In the genomic region with DNA sequence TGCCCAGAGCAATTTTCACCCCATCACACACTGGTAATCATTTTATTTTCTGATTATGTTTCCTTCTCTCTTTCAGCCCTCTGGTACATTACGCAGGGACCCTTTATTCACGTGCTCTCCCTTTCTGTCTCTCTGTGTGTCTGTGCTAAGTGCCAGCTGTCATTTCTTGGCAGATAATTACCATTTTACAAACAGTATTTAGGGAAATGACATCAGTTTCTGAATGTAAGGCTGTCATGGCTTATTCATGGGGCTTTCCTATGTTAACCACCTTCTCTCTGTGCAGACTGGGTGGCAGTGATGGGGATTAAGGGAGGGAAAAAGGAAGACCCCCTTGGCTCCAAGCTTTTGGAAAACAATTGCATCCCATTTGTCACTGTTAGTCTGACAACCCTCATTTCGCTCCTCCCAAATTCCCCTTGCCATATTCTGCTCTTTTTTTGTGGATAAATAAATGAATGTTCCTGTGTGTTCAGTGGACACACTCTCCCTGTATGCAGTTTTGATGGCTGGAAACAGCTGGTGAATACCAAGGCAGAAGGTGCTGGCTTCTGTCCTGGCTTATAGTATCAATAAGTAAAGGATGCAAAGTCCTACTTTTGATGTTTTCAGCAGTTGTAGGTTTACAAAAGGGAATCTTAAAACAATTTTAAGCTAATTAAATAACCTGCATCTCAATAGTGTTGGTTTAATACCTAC, we compare ENCODE assay signal across 12 mouse cellular contexts.
DNase-seq lines count a peak whose midpoint lies in the region; ATAC-seq and TF ChIP-seq lines count a peak whose summit lies in the region.
"Had no signal": no experiment of that assay in that cellular context is flagged by ENCODE, and none has a peak within 500 bp of the region (broad histone marks: within the 10 kb centered on the region; RNA-seq: fewer than 3 reads in every experiment).

No protein-coding gene starts in this region.

- H3K4me2 ChIP-seq in hindbrain, embryonic 11.5 days (replicated peaks; ENCODE audit: low read depth, low read length) = no peak overlapping the region
- no peak overlapping the region for H3K4me2 ChIP-seq in hindbrain, postnatal 0 days (ENCODE audit: low read depth, low read length)
- H3K4me2 ChIP-seq in midbrain, embryonic 13.5 days (replicated peaks) = no peak overlapping the region
- H3K4me2 ChIP-seq: embryonic facial prominence, embryonic 13.5 days; liver, embryonic 13.5 days had no signal

- no peaks in the 10 kb centered on the region for H3K9me3 ChIP-seq in hindbrain, embryonic 11.5 days (ENCODE audit: control insufficient read depth, low read length)
- no peaks in the 10 kb centered on the region for H3K9me3 ChIP-seq in hindbrain, embryonic 10.5 days
- H3K9me3 ChIP-seq in hindbrain, postnatal 0 days (ENCODE audit: low read length) = no peaks in the 10 kb centered on the region
- H3K9me3 ChIP-seq in midbrain, embryonic 13.5 days = no peaks in the 10 kb centered on the region
- H3K9me3 ChIP-seq: embryonic facial prominence, embryonic 13.5 days; liver, embryonic 13.5 days had no signal

- H3K9ac ChIP-seq in hindbrain, embryonic 11.5 days (ENCODE audit: low read depth, low read length) = no peak overlapping the region
- no peak overlapping the region for H3K9ac ChIP-seq in hindbrain, postnatal 0 days (replicated peaks; ENCODE audit: low read length)
- H3K9ac ChIP-seq in midbrain, embryonic 13.5 days (replicated peaks) = no peak overlapping the region
- H3K9ac ChIP-seq: embryonic facial prominence, embryonic 13.5 days; liver, embryonic 13.5 days had no signal

- H3K27ac ChIP-seq in hindbrain, embryonic 11.5 days (ENCODE audit: low read depth, low read length) = no peak overlapping the region
- H3K27ac ChIP-seq in hindbrain, embryonic 10.5 days = no peak overlapping the region
- no peak overlapping the region for H3K27ac ChIP-seq in hindbrain, postnatal 0 days
- H3K27ac ChIP-seq in midbrain, embryonic 13.5 days = peak overlapping the region; percentile 27
- H3K27ac ChIP-seq: embryonic facial prominence, embryonic 13.5 days; liver, embryonic 13.5 days had no signal

- H3K4me3 ChIP-seq in hindbrain, embryonic 11.5 days (ENCODE audit: low read depth, low read length) = no peak overlapping the region
- H3K4me3 ChIP-seq in hindbrain, embryonic 10.5 days = no peak overlapping the region
- no peak overlapping the region for H3K4me3 ChIP-seq in hindbrain, postnatal 0 days (ENCODE audit: low read length)
- no peak overlapping the region for H3K4me3 ChIP-seq in midbrain, embryonic 13.5 days (replicated peaks)
- H3K4me3 ChIP-seq: embryonic facial prominence, embryonic 13.5 days; liver, embryonic 13.5 days had no signal

- H3K27me3 ChIP-seq in hindbrain, embryonic 11.5 days (ENCODE audit: control insufficient read depth, insufficient read depth, low read length) = no peaks in the 10 kb centered on the region
- no peaks in the 10 kb centered on the region for H3K27me3 ChIP-seq in hindbrain, embryonic 10.5 days (ENCODE audit: insufficient read depth, poor library complexity, severe bottlenecking)
- H3K27me3 ChIP-seq in hindbrain, postnatal 0 days (ENCODE audit: insufficient read depth, low read length) = no peaks in the 10 kb centered on the region
- H3K27me3 ChIP-seq in midbrain, embryonic 13.5 days = no peaks in the 10 kb centered on the region
- H3K27me3 ChIP-seq: embryonic facial prominence, embryonic 13.5 days; liver, embryonic 13.5 days had no signal

- DNase-seq in hindbrain, embryonic 11.5 days (ENCODE audit: low spot score) = no peak
- no peak for DNase-seq in hindbrain, embryonic 10.5 days (ENCODE audit: low spot score)
- DNase-seq in brain, embryonic 18.5 days (ENCODE audit: low read depth, low spot score) = peak; percentile 43
- DNase-seq in hindbrain, postnatal 0 days (ENCODE audit: low spot score) = peak; percentile 26
- DNase-seq in embryo, embryonic 10 days (ENCODE audit: low spot score) = no peak
- DNase-seq in adrenal gland, postnatal 4 days (ENCODE audit: low spot score in 2 of 2) = no peak
- DNase-seq in spleen, postnatal 10 days (ENCODE audit: low spot score in 2 of 2) = no peak
- DNase-seq: cerebellum, postnatal 14 days; heart, postnatal 36 days; liver, embryonic 13.5 days had no signal

- ATAC-seq in hindbrain, embryonic 11.5 days (ENCODE audit: low FRiP score) = peak; percentile 53
- ATAC-seq in hindbrain, postnatal 0 days = 0 out of 2 replicates have a peak, but pooled peaks have one; percentile 32
- ATAC-seq in midbrain, embryonic 13.5 days = peak; percentile 88

- H3K4me1 ChIP-seq in hindbrain, embryonic 11.5 days (replicated peaks; ENCODE audit: control insufficient read depth, insufficient read depth, low read length) = no peaks in the 10 kb centered on the region
- H3K4me1 ChIP-seq in hindbrain, embryonic 10.5 days (replicated peaks) = no peaks in the 10 kb centered on the region
- peaks cover 11% of the 10 kb centered on the region for H3K4me1 ChIP-seq in hindbrain, postnatal 0 days (ENCODE audit: insufficient read depth, low read length)
- H3K4me1 ChIP-seq in midbrain, embryonic 13.5 days (replicated peaks) = peaks cover 13% of the 10 kb centered on the region
- H3K4me1 ChIP-seq: embryonic facial prominence, embryonic 13.5 days; liver, embryonic 13.5 days had no signal

- 44% methylated on average over 3 of the region's 3 CpGs for WGBS in hindbrain, embryonic 11.5 days
- 63% methylated on average over 3 of the region's 3 CpGs for WGBS in hindbrain, embryonic 10.5 days
- 29% methylated on average over 3 of the region's 3 CpGs for WGBS in hindbrain, postnatal 0 days
- WGBS in midbrain, embryonic 13.5 days = 28% methylated on average over 3 of the region's 3 CpGs

- no peaks in the 10 kb centered on the region for H3K36me3 ChIP-seq in hindbrain, embryonic 11.5 days (ENCODE audit: control insufficient read depth, insufficient read depth, low read length)
- H3K36me3 ChIP-seq in hindbrain, embryonic 10.5 days = no peaks in the 10 kb centered on the region
- no peaks in the 10 kb centered on the region for H3K36me3 ChIP-seq in hindbrain, postnatal 0 days (ENCODE audit: insufficient read depth, low read length)
- no peaks in the 10 kb centered on the region for H3K36me3 ChIP-seq in midbrain, embryonic 13.5 days
- H3K36me3 ChIP-seq: embryonic facial prominence, embryonic 13.5 days; liver, embryonic 13.5 days had no signal

- TF ChIP-seq CTCF in hindbrain, postnatal 0 days (IDR thresholded peaks at IDR 0.05; ENCODE audit: low read depth) = no peak

Comparison
In these comparisons a context has a peak if more than half of its experiments do, and no peak if none do; other contexts are left out.
1. DNase-seq: peak in brain, embryonic 18.5 days (single experiment) and hindbrain, postnatal 0 days (single experiment); none in hindbrain, embryonic 11.5 days (single experiment), hindbrain, embryonic 10.5 days (single experiment), embryo, embryonic 10 days (single experiment), adrenal gland, postnatal 4 days (0 of 2) and spleen, postnatal 10 days (0 of 2).
2. ATAC-seq: peak in every context shown above with its lines; median percentile 88 in midbrain, embryonic 13.5 days; 53 in hindbrain, embryonic 11.5 days; 32 in hindbrain, postnatal 0 days.